Mouse (Mus musculus): ENCODE measurements at regions not wholly inside any gene's neighbourhood (a gene's known extent, or its start where the extent isn't known, plus 50 kb on each side); places are given as distances from the start of the nearest gene placed in this dataset.
"Not testable (repeated sequence)": the region's sequence is repeated elsewhere in the genome, so short reads cannot be mapped to it uniquely, and the experiment has no call there.

DNA sequence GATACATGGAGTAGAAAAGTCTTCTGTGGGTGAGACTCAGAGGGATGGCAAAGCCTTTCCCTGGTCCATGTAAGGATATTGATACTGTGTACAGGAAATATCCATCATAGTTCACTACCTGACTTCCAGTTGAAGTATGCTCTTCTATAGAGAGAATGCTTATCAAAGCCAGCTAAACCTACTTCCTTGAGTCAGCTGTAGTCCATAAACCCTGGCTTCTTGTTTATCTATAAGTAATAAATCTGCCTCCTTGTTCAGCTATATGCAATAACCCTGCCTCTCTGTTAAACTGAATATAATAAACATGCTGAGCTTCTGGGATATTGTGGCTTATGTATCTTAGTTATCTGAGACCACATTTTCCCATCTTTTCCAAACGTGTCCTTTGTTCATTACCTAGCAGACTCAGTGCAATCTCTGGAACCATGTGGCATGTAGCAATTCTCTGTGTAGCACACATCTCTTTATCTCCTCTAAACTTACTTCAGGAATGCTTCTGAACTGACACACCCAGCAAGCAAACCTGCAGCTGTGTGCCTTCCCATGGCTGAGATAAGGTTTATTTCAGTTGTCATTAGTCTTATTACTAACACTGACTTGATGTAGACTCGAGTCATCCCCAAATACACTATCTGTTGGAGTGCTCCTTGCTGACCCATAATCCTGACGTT, 694.9 kb upstream of the Map3k7 start:
- no peak for DNase-seq (ENCODE audit: low spot score)

DNA sequence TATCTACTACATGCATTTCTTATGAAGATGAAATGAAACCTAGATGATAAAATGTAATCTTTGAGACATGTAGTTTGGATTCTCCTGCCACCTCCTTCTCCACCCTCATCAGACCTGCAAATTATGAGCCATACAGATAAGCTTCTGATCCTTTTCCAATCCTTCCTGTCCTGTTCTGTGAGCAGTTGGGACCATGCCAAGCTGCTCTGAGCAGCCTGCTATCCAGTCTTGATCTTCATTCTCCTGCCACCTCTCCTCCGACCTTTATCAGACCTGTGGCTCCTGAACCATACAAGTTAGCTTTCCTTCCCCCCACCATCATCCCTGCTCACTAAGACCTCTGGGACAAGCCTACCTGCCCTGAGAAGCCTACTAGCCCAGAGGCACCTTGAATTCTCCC, 689.8 kb upstream of the Map3k7 start:
- no peak for DNase-seq (ENCODE audit: low spot score)

DNA sequence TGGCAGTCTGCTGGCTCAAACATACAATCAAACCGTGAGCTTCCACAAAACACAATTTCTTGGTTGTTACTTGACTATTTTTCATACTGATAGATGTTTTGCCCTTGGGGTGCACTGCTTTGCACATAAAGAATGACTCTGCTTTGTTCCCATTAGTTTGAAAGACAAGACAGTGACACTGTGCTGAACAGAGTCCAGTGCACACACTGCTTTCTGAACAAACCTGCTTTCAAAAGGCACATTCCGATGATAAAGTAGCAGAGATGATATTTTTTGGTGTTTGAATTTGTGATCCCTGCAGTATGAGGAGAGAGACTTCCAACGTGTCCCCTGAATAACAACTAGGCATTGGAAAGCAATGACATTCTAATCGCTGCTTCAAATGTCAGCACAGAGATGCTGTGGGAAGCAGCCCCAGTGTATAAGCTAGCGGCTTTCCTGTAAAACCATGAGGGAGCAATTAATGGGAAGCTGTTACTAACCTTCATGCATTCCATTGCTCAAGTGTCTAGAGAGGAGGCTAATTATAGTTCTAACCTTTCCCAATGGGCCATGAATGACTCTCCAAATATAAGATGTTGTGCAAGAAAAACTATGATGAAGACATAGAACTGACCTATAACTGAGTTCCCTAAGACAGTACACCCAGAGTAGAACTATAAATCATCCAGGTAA, 673.5 kb upstream of the Map3k7 start:
- DNase-seq (ENCODE audit: low spot score): no peak

DNA sequence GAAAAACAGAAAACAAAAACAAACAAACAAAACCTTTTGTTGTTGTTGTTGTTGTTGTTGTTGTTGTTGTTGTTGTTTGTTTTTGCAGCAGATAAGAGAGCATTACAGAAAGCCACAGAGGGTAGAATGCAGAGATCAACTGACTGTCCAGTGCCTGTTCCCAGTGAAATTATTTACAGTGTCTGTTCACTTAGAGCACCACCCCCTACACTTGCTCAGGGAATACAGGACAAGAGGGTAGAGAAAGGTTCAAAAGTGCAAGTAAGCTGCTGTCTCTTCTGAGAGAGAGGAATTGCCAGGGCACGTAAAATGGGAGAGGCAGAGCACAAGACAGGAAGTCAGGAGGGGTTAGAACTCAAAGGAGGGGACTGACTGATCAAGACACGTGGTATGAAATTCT, 670.1 kb upstream of the Map3k7 start:
- no peak for DNase-seq (ENCODE audit: low spot score)

DNA sequence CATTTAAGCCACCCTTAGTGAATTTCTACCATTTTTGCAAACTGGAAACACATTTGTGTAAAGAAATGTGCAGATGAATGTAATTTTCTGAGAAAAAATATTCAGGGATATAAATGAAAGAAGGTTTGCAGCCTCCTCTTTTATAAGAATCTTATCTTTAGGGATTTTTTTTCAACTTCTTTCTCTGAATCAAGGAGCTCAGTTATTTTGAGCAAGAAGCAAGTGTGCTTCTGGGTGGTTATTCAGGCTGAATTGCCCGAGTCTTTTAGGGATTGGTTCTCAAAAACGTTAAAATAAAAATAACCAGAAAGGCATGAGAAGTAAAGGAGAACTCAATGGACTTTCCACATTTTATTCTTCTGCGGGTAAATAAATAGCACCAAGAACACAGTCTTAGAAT, 666.0 kb upstream of the Map3k7 start:
- DNase-seq (ENCODE audit: low spot score): no peak

DNA sequence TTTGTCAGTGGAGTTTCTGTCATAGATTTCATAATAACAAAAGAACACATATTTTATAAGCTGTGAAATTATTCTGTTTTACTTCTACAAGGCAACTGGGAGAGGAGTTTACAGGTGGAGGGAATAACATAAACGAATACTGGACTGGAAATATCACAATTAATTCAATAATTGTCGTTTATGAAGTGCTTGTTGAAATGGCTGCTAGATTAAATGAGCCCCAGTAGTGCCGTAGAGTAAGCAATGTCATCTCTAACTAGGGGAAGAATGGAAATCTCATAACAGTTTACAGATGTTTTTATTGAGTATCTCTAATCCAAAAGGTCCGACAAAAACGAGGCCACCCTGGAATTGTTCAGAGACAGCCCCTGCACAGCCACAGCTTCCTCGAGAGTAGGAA, 644.6 kb upstream of the Map3k7 start:
- DNase-seq (ENCODE audit: low spot score): no peak

DNA sequence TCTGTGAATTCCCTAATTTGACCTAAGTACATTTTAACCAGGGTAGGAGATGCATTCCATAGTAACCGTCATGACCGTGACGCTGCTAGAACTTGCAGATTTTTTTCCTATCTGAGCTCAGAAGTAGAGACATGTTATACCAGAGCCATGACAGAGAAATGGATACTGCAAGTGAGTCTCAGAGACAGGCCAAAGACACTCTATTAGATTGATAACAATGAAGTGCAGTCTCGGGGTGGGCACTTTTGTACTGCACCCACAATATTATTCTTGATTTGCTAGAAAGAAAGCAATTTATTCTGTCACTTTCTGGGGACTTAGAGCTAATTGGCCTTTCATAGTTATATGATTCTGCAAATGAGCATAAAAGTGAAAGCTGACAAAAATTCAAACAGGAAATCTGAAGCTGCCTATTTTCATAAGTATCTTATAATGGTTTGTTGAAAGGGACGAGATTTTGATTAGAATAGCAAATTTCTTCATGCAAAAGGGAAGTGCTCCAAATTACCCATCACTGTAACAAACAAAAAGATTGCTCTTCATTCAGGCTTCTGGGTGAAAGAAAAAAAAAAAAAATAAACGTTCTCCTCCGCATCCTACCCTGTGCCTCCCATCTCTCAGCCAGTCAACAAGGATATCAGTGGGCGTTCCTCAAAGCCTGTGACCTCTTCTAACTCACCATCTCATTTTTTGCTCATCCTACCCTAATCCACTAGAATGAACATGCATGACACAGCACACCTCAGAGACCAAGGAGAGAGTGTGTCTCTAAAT, 643.0 kb upstream of the Map3k7 start:
- DNase-seq (ENCODE audit: low spot score): no peak

DNA sequence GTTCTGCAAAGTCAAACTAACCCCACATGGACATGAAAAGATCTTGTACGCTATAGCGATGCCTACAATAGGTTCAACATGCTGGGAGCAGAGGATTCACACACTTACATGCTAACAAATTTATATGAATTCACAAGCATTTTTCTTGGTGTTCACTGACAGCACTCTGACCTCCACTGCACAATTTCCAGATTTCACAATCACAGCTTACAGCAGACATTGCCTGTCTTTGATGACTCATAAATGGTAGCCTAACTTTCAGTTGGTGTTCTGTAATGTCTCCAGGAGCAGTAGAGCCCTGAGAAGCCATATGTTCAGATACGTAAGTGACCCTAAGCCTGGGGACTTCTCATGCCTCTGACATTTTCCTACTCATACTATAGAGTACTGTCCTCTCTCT, 640.1 kb upstream of the Map3k7 start:
- DNase-seq (ENCODE audit: low spot score): no peak

DNA sequence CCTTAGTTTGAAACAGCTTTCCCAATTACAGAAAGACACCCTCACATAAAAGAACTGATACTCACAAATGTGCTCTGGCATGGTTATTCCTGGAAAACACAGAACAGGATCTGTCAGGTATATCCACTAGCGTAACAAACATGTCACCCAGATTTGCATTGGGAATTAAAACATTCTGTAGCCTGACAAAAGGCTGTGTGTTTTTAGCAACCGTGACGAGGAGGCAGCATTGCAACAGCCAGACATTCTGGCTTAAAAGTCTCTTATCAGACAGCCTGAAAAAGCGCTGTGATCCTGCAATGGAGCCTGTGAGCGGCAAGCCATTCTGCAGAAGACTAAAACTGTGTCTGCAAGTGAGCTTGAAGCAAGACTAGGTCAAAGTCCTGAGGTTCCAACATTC, 635.1 kb upstream of the Map3k7 start:
- no peak for DNase-seq (ENCODE audit: low spot score)

DNA sequence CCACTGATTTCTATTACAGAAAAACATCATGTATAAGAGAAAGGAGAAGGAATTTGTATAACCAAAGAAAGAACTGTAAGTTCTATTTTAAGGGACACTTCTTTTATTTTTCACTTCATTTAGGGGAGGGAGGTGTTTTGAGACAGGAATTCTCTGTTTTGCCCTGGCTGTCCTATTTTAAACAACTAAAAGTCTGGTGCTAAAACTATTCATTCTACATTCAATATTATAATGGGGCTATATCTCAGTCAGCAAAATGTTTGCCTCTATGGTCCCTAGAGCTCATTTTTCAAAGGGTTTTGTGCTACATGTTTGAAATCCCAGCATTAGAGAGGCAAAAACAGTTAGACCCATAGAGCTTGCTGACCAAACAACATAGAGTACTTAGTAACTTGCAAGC, 632.8 kb upstream of the Map3k7 start:
- no peak for DNase-seq (ENCODE audit: low spot score)

DNA sequence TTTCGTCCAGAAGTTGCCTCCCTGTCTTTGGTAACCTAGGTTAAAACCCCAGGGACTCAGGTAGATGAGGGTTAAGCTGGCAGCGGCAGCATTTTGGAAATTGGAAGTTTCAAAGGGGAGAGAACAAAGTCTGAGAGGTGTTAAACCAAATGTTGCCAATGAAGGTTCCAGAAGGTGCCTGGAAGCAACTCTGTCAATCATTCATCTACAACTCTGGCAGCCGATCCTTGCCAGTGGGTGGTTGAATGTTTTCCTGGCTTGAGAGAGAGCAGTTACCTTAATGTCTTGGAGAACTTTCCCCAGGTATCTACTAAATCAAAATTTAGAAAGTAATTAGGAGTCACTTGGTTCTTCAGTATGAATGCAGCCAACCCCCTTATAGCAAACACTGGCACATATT, 628.2 kb upstream of the Map3k7 start:
- no peak for DNase-seq (ENCODE audit: low spot score)

DNA sequence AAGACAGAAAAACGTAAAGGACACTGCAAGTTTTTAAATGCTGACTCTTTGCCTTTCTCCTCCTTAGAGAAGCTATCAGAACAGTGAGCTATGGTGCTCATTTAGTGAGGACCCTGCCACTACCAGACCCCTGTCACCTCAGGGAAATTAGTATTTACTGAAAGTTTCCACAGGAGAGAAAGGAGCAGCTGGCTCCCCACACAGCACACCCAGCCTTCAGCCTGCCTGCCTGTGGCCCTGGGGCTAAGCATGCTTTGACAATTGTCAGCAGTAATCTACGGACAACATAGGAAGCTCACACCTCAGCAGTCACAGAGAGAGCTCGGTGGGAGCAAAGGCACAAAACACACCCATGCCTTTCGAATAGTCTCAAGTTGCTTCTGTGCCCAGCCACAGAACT, 625.9 kb upstream of the Map3k7 start:
- DNase-seq (ENCODE audit: low spot score): no peak

DNA sequence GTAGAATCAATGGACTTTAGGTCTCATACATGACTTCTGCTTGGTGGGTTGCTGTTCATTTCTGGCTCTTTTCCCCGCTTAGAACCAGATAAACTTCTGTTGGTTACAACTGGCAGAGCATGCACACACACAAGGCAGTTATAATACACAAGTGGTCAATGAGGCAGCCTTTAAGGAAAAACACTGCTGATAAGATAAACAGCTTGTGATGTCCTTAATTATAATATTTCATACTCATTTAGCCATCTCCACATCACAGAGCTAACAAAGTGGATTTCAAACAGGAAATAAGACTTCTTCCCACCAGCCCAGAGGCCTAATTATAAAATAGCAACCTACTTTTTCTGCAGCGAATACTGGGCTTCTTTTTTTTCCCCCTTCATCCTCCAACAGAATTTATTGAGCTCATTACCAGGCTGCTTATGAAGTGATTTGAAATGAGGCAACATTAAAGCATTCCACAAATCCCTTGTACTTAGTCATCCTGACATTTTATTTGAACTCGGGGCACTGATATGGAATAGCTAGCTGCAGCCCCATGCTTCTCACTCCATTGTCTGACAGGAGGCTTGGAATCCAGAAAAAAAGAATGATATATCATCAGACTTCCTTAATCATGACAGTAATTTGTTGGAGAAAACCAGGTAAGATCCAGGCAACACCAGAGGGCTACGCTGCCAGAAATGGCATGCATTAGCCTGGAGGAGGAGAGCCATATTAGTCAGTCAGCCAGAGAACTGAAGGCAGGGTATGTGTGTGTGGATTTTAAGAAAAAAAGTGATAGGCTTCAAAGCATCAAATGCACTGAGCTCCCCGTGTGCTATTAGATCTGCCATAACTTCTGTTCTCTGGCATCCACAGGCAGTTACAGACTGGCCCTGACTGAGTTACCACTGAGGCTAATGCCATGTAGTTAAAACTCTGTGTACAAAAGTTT, 620.3 kb upstream of the Map3k7 start:
- DNase-seq (ENCODE audit: low spot score): no peak

DNA sequence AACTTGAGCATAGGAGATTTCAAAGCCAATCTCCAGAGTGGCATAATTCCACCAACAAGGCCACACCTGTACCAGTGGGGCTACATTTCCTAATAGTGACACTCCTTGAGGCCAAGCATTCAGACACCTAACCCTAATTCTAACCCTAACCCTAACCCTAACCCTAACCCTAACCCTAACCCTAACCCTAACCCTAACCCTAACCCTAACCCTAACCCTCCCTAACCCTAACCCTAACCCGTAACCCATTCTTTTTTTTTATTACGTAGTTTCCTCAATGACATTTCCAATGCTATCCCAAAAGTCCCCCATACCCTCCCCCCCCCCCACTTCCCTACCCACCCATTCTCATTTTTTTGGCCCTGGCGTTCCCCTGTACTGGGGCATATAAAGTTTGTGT, 609.9 kb upstream of the Map3k7 start:
- DNase-seq (ENCODE audit: low spot score): not testable (repeated sequence)

DNA sequence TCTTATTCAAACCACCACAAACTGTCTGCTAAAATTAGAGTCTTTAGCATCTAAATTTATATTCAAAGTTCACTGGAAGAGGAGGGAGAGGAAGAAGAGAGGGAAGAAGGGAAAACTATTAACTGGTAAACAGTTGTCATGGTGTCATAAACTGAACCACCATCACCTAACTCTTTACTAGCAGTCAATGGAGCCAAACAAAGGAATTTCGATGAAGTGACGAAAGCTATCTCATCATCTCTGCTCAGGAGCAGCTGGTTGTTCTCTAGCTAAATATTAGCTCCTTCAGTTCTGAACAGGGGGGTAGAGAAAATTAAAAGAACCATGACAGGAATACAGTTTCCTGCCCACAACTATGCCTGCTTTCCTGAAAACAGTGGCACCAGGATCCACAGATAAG, 608.9 kb upstream of the Map3k7 start:
- no peak for DNase-seq (ENCODE audit: low spot score)

DNA sequence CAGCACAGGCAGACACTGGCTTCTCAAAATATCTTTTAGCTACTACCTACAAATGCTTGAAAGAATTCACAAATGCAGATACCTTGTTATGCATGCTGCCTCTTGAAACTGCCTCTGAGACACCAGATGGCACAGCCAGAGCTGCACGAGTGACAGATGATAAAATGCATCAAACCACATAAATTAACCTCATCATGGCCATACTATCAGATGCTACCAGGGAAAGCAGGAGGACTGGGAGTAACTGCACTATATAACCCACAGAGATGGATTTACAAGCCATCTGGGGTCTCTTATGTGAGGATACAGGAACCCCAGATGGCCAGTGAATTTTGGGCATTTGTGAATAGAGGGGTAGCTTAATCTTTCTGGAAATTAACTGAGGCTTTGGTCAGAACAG, 597.7 kb upstream of the Map3k7 start:
- DNase-seq (ENCODE audit: low spot score): no peak

DNA sequence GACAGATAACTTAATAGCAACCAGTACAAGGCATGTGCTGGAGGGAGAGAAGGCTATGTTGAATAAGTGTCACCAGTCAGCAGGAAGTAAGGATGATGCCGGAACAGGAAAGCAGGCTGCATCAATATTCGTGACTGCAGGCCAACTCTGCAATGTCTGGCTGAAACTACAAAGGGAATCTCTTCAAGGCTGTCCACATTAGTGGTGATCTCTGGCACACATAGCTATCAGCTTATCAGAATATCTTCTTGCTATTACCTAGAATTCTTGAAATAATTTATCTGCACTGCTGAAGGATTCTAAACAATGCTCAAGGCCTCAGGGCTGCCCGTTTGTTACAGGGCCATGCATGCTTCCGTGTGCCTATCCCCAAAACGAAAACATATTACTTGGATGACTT, 596.9 kb upstream of the Map3k7 start:
- DNase-seq (ENCODE audit: low spot score): no peak

DNA sequence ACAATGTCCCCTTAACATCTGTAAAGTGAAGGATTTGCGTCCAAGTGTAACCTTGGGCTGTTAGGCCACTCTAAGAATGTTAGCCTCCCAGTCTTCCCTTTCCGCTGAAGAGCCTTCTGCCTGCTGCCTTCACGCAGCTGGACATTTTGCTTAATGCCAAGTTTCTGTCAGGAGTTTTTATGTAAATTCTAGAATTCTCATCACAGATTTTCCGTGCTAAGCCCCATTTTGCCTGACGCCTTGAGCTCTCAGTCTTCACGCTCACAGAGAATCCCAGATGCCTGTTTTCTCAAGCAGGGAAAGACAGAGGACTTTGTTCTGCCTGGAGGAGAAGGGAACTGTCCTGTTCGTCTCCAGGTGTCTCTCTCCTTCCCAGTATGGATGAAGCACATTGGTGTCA, 593.8 kb upstream of the Map3k7 start:
- DNase-seq (ENCODE audit: low spot score): no peak

DNA sequence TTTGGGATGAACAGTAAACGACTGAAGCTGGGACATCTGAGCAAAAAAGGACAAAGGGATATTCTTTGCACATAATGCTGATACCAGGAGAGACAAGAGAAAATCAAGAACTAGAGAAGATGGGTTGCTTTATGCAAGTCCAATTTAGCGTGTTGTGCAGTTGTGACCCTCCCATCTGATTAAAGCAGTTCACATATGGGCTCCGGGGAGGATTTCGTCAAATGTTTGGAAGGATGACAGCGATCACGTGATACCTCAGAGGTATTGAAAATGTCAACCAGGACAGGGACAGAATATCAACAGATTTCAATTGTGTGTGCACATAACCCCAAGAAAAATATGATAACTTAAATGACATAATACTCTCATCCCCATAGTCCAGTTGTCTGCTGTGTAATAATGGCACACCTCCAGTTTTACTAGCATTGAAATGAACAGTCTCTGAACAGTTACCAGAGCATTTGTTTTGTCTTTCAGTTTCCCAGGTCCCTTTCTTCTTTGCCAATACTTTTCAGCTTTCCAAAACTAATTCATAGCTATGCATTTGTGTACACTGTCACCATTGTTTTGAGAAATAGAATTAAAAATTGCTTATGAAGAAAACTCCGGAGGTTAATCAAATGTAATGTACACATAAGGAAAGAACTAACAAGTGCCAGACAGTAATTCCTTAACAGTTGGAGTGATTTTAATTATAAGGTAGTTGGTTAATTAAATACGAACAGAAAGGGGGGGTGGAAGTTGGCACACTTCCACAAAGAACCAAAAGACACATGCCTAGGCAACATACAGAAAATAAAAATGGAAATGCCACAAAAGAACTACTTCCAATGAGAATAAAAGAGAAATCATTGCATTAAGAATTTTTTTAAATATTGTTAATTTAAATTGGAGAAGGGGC, 582.6 kb upstream of the Map3k7 start:
- no peak for DNase-seq (ENCODE audit: low spot score)

DNA sequence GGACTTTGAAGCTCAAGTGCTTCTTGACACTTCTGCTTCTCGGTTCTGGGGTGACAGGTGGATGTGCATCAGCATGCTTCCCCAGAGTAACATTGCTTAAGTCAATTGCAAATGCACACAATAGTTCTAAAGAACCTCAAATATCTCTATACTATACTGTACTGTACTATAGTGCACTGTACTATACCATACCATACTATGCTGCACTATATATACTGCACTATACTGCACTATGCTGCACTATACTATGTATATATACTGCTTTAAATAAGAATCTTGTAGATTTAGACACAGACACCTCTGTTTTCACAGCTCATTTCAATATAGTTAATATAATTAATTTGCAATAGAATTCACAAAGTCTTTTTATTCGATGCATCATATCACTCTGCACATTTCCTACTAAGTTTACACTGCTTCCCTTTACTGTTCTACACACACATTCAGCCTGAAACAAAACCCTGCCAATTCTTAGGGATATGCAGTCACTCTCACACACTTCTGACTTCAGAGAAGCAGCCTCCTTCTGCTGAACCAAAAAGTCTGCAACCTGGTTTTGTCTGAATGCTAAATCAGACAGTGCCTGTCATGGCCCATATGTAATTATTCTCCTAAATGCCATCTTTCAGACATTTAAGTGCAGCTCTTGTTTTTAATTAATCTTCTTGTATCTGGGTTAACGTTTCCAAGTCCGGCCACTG, 570.8 kb upstream of the Map3k7 start:
- DNase-seq (ENCODE audit: low spot score): no peak

DNA sequence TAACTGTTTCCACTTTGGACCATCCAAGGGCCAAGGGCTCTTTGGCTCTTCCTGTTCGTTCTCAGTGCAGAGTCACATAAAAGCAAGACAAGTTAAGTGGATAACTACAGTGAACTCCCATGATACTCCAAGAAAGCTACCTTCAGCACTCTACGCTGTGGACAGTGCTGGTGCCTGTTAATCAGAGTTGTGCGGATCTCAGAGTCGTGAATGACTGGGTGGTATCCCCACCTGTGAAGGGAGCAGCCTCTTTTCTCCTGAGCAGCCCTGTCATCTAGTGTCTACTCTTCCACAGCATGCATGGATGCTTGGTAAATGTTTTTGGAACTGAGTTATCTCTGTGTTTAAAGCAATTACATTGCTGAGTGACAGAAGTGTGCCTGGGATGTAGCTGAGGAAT, 568.4 kb upstream of the Map3k7 start:
- DNase-seq (ENCODE audit: low spot score): no peak
